Mouse (Mus musculus) mouse trophoblast stem cell (cell line): ENCODE measurements around the gene Mcrip1.
"Not testable (repeated sequence)": the region's sequence is repeated elsewhere in the genome, so short reads cannot be mapped to it uniquely, and the experiment has no call there.

Experiments used
- in situ Hi-C, 2 experiments: fragments of 300-500 bp; cut with MseI, MboI; formaldehyde crosslinking; loops; 2 replicates in 1 of 2; 3 replicates in 1 of 2; pipeline ENCODE4 v1.15.1; 2025

Gene Mcrip1

GRCm38 (mm10) chr11:120549168-120549945 lies at the start of gene Mcrip1:
Gene Mcrip1, minus strand, starts transcription at chr11:120549727.
- in situ Hi-C loops = no loop called here

GRCm38 (mm10) chr11:120598990-120599549 lies 49.5 kb upstream of the Mcrip1 start:
- in situ Hi-C loops = no loop called here

- in situ Hi-C loops = no loop called here
Observed at GRCm38 (mm10) chr11:120598283-120598989, 48.9 kb upstream of the Mcrip1 start, which contains the start of the genes Alyref and Anapc11. Gene Alyref, minus strand, starts transcription at chr11:120598365. Gene Anapc11, plus strand, starts transcription at chr11:120598421.

GRCm38 (mm10) chr11:120597240-120598235 lies 48.0 kb upstream of the Mcrip1 start:
- in situ Hi-C loops = no loop called here

GRCm38 (mm10) chr11:120588531-120588930 lies 39.0 kb upstream of the Mcrip1 start:
- in situ Hi-C loops = no loop called here

- in situ Hi-C loops = no loop called here
Observed at GRCm38 (mm10) chr11:120583937-120584336, 34.4 kb upstream of the Mcrip1 start.

GRCm38 (mm10) chr11:120582982-120583293 lies 33.4 kb upstream of the Mcrip1 start:
- in situ Hi-C loops = not testable (repeated sequence)

- in situ Hi-C loops = no loop called here
Observed at GRCm38 (mm10) chr11:120582268-120582981, 32.9 kb upstream of the Mcrip1 start.

- in situ Hi-C loops = no loop called here
Observed at GRCm38 (mm10) chr11:120581490-120582267, 32.2 kb upstream of the Mcrip1 start, which contains the start of gene Arhgdia. Gene Arhgdia, minus strand, starts transcription at chr11:120581624.

GRCm38 (mm10) chr11:120580871-120581331 lies 31.4 kb upstream of the Mcrip1 start:
- in situ Hi-C loops = no loop called here

GRCm38 (mm10) chr11:120580190-120580589 lies 30.7 kb upstream of the Mcrip1 start:
- in situ Hi-C loops = no loop called here

- in situ Hi-C loops = no loop called here
Observed at GRCm38 (mm10) chr11:120579316-120580107, 30.0 kb upstream of the Mcrip1 start.

- in situ Hi-C loops = no loop called here
Observed at GRCm38 (mm10) chr11:120578694-120579243, 29.2 kb upstream of the Mcrip1 start.

GRCm38 (mm10) chr11:120578024-120578693 lies 28.6 kb upstream of the Mcrip1 start:
- in situ Hi-C loops = no loop called here

- in situ Hi-C loops = no loop called here
Observed at GRCm38 (mm10) chr11:120577211-120578023, 27.9 kb upstream of the Mcrip1 start.

GRCm38 (mm10) chr11:120576365-120576981 lies 26.9 kb upstream of the Mcrip1 start:
- in situ Hi-C loops = no loop called here

- in situ Hi-C loops = no loop called here
Observed at GRCm38 (mm10) chr11:120575940-120576339, 26.4 kb upstream of the Mcrip1 start.
